Mouse (Mus musculus) MEL-GATA-1-ER (cell line): ENCODE data around the gene Lrrc10b.

Experiments used
- DNase-seq: peaks from one replicate; pipeline ENCODE4 v3.0.0-alpha.2; 2012; ENCODE audit warnings: low read depth; ENCODE audit errors: extremely low read depth

The Lrrc10b gene

GRCm38 (mm10) chr19:10444685-10445369 is 12.4 kb downstream of the Lrrc10b start:
- DNase-seq: peak; percentile 34

GRCm38 (mm10) chr19:10437521-10437920 is 19.8 kb downstream of the Lrrc10b start:
- no peak for DNase-seq

GRCm38 (mm10) chr19:10436726-10437125 is 20.5 kb downstream of the Lrrc10b start:
- no peak for DNase-seq

- peak; percentile 26 for DNase-seq
Observed at GRCm38 (mm10) chr19:10435908-10436307, 21.4 kb downstream of the Lrrc10b start.

GRCm38 (mm10) chr19:10434927-10435326 is 22.3 kb downstream of the Lrrc10b start:
- DNase-seq: no peak

- DNase-seq: no peak
Observed at GRCm38 (mm10) chr19:10433879-10434540, 23.3 kb downstream of the Lrrc10b start.

GRCm38 (mm10) chr19:10433225-10433624 is 24.0 kb downstream of the Lrrc10b start:
- no peak for DNase-seq

GRCm38 (mm10) chr19:10431841-10432240 is 25.4 kb downstream of the Lrrc10b start:
- DNase-seq: no peak

- no peak for DNase-seq
Observed at GRCm38 (mm10) chr19:10431410-10431809, 25.9 kb downstream of the Lrrc10b start.

- DNase-seq: no peak
Observed at GRCm38 (mm10) chr19:10429371-10429770, 27.9 kb downstream of the Lrrc10b start.

GRCm38 (mm10) chr19:10427431-10427830 is 29.8 kb downstream of the Lrrc10b start:
- no peak for DNase-seq

- no peak for DNase-seq
Observed at GRCm38 (mm10) chr19:10426793-10427192, 30.5 kb downstream of the Lrrc10b start.

- DNase-seq: no peak
Observed at GRCm38 (mm10) chr19:10426312-10426711, 31.0 kb downstream of the Lrrc10b start.

- DNase-seq: no peak
Observed at GRCm38 (mm10) chr19:10425484-10426270, 31.6 kb downstream of the Lrrc10b start.

- DNase-seq: no peak
Observed at GRCm38 (mm10) chr19:10424751-10425150, 32.5 kb downstream of the Lrrc10b start.

GRCm38 (mm10) chr19:10421986-10422976 is 35.0 kb downstream of the Lrrc10b start:
- DNase-seq: no peak

GRCm38 (mm10) chr19:10417436-10417835 is 39.8 kb downstream of the Lrrc10b start:
- DNase-seq: no peak

- no peak for DNase-seq
Observed at GRCm38 (mm10) chr19:10416889-10417288, 40.4 kb downstream of the Lrrc10b start.

GRCm38 (mm10) chr19:10415508-10415907 is 41.8 kb downstream of the Lrrc10b start:
- no peak for DNase-seq

GRCm38 (mm10) chr19:10413701-10414242 is 43.5 kb downstream of the Lrrc10b start:
- no peak for DNase-seq
